Mouse (Mus musculus) CH12.LX (cell line): ENCODE measurements at regions not wholly inside any gene's neighbourhood (a gene's known extent, or its start where the extent isn't known, plus 50 kb on each side); places are given as distances from the start of the nearest gene placed in this dataset.

Experiments used
- DNase-seq: peaks from one replicate; pipeline ENCODE4 v3.0.0-alpha.2; 2013; ENCODE audit errors: extremely low read depth
- H3K27ac ChIP-seq: 2 replicates; pipeline ENCODE4 v1.5.1; 2012; ENCODE audit warnings: low read depth, mild to moderate bottlenecking, control low read depth, moderate library complexity; ENCODE audit not compliant: insufficient read depth
- H3K27me3 ChIP-seq: replicated peaks from 2 replicates; pipeline ENCODE3; 2012; ENCODE audit warnings: inconsistent platforms
- H3K36me3 ChIP-seq, 2 experiments: replicated peaks in 1 of 2; 2 replicates each; pipeline versions ENCODE3 to v1.6.1; 2012; ENCODE audit warnings: inconsistent platforms in 1 of 2, low read length in 1 of 2, mild to moderate bottlenecking in 1 of 2, mixed read lengths in 1 of 2, moderate library complexity in 1 of 2; ENCODE audit not compliant: control insufficient read depth in 1 of 2, insufficient read depth in 1 of 2
- H3K4me1 ChIP-seq, 2 experiments: 2 replicates each; pipeline ENCODE4 v1.6.1; 2012; ENCODE audit warnings: inconsistent platforms in 1 of 2, moderate library complexity in 1 of 2; ENCODE audit not compliant: insufficient read depth in 2 of 2, control insufficient read depth in 1 of 2
- H3K4me2 ChIP-seq: 2 replicates; pipeline ENCODE4 v1.6.1; 2012; ENCODE audit warnings: low read depth, mild to moderate bottlenecking, control low read depth; ENCODE audit not compliant: poor library complexity, insufficient read depth, severe bottlenecking
- H3K4me3 ChIP-seq, 3 experiments: fragments of 150-350 bp in 1 of 3; sonication (generic) in 1 of 3; replicated peaks in 1 of 3; 2 replicates each; pipeline versions ENCODE3 to v1.5.1; 2011 to 2012; ENCODE audit warnings: low read depth in 2 of 3, low read length in 2 of 3, mild to moderate bottlenecking in 2 of 3, moderate library complexity in 2 of 3, control low read depth in 1 of 3, improper control_type of control experiment in 1 of 3, inconsistent platforms in 1 of 3, mixed read lengths in 1 of 3; ENCODE audit not compliant: poor library complexity in 1 of 3
- H3K79me2 ChIP-seq: replicated peaks from 2 replicates; pipeline ENCODE4 v1.6.1; 2012; ENCODE audit warnings: mild to moderate bottlenecking, moderate library complexity; ENCODE audit not compliant: control insufficient read depth, poor library complexity, insufficient read depth, severe bottlenecking; ENCODE audit errors: extremely low read depth
- H3K9ac ChIP-seq: 2 replicates; pipeline ENCODE4 v1.6.1; 2012; ENCODE audit warnings: low read depth, mild to moderate bottlenecking, control low read depth, moderate library complexity; ENCODE audit not compliant: insufficient read depth
- H3K9me3 ChIP-seq: replicated peaks from 2 replicates; pipeline ENCODE3; 2012; ENCODE audit warnings: low read length, inconsistent platforms, mixed read lengths
- CHD1 ChIP-seq: IDR thresholded peaks from 2 replicates; pipeline ENCODE4 v1.6.1; 2012; ENCODE audit warnings: low read depth, low read length, improper control_type of control experiment, inconsistent platforms
- CTCF ChIP-seq, 2 experiments: IDR thresholded peaks in 1 of 2; conservative IDR thresholded peaks in 1 of 2; 2 replicates each; pipeline ENCODE4 v1.5.1; 2011 to 2012; ENCODE audit warnings: low read depth in 2 of 2, low read length in 2 of 2, improper control_type of control experiment in 1 of 2, inconsistent platforms in 1 of 2, mild to moderate bottlenecking in 1 of 2, moderate library complexity in 1 of 2
- ELF1 ChIP-seq: IDR thresholded peaks from 2 replicates; pipeline ENCODE4 v1.6.1; 2014; ENCODE audit warnings: low read depth, mild to moderate bottlenecking, inconsistent platforms, low read length, improper control_type of control experiment
- KAT2A ChIP-seq: IDR thresholded peaks from 2 replicates; pipeline ENCODE4 v1.6.1; 2012; ENCODE audit warnings: low read length, improper control_type of control experiment, inconsistent platforms; ENCODE audit not compliant: insufficient replicate concordance
- MAX ChIP-seq: IDR thresholded peaks from 2 replicates; pipeline ENCODE4 v1.6.1; 2011; ENCODE audit warnings: low read length, improper control_type of control experiment
- MEF2A ChIP-seq: IDR thresholded peaks from 2 replicates; pipeline ENCODE4 v1.6.1; 2014; ENCODE audit warnings: low read depth, mild to moderate bottlenecking, inconsistent platforms, low read length, improper control_type of control experiment, borderline replicate concordance
- MXI1 ChIP-seq: IDR thresholded peaks from 2 replicates; pipeline ENCODE4 v1.6.1; 2011; ENCODE audit warnings: mild to moderate bottlenecking, low read depth, low read length, improper control_type of control experiment
- NELFE ChIP-seq: IDR thresholded peaks from 2 replicates; pipeline ENCODE4 v1.6.1; 2011; ENCODE audit warnings: low read depth, low read length, improper control_type of control experiment
- PAX5 ChIP-seq: IDR thresholded peaks from 2 replicates; pipeline ENCODE4 v1.6.1; 2012; ENCODE audit warnings: low read length, inconsistent platforms, mixed read lengths
- POLR2A ChIP-seq: IDR thresholded peaks from 2 replicates; pipeline ENCODE4 v1.6.1; 2011; ENCODE audit warnings: low read depth, mild to moderate bottlenecking, improper control_type of control experiment, low read length
- POLR2AphosphoS2 ChIP-seq: IDR thresholded peaks from 2 replicates; pipeline ENCODE4 v1.6.1; 2011; ENCODE audit warnings: low read depth, low read length, improper control_type of control experiment
- RCOR1 ChIP-seq: conservative IDR thresholded peaks from 2 replicates; pipeline ENCODE4 v1.6.1; 2012; ENCODE audit warnings: low read depth, mild to moderate bottlenecking, inconsistent platforms, low read length, improper control_type of control experiment
- SMC3 ChIP-seq: IDR thresholded peaks from 2 replicates; pipeline ENCODE4 v1.6.1; 2011; ENCODE audit warnings: low read depth, low read length, improper control_type of control experiment
- TBP ChIP-seq: conservative IDR thresholded peaks from 2 replicates; pipeline ENCODE4 v1.6.1; 2011; ENCODE audit warnings: low read depth, low read length, improper control_type of control experiment
- TCF12 ChIP-seq: IDR thresholded peaks from 2 replicates; pipeline ENCODE4 v1.6.1; 2014; ENCODE audit warnings: low read depth, mild to moderate bottlenecking, inconsistent platforms, low read length, improper control_type of control experiment
- USF2 ChIP-seq: conservative IDR thresholded peaks from 2 replicates; pipeline ENCODE4 v1.6.1; 2011; ENCODE audit warnings: low read depth, low read length, improper control_type of control experiment
- ZC3H11A ChIP-seq: IDR thresholded peaks from 2 replicates; pipeline ENCODE4 v1.6.1; 2012; ENCODE audit warnings: low read depth, mild to moderate bottlenecking, inconsistent platforms, low read length, improper control_type of control experiment
- ZKSCAN1 ChIP-seq: IDR thresholded peaks from 2 replicates; pipeline ENCODE4 v1.6.1; 2012; ENCODE audit warnings: low read depth, inconsistent platforms, low read length, improper control_type of control experiment, borderline replicate concordance
- dilution Hi-C: fragments of 300-500 bp; cut with MboI; formaldehyde crosslinking; loops from 2 replicates; pipeline ENCODE4 v1.14.3; 2020; ENCODE audit warnings: low sequenced_read_pairs; ENCODE audit not compliant: extremely low pct_unique_long_range_greater_than_20kb, extremely low pct_ligation_motif_present
- in situ Hi-C: fragments of 300-500 bp; cut with MboI; formaldehyde crosslinking; loops from 3 replicates; pipeline ENCODE4 v1.14.3; 2019; ENCODE audit warnings: low sequenced_read_pairs, low pct_ligation_motif_present, low pct_unique_long_range_greater_than_20kb, mixed read lengths

- dilution Hi-C loops, result no loop called here
- no peaks in the 10 kb centered on the region for H3K27me3 ChIP-seq
- DNase-seq, result no peak
- H3K9me3 ChIP-seq, result no peaks in the 10 kb centered on the region
- no peak overlapping the region for H3K27ac ChIP-seq
- H3K4me3 ChIP-seq, result no peak overlapping the region
- H3K4me2 ChIP-seq, result no peak overlapping the region
- no peaks in the 10 kb centered on the region for H3K79me2 ChIP-seq
- H3K36me3 ChIP-seq, result no peaks in the 10 kb centered on the region
- no peak overlapping the region for H3K9ac ChIP-seq
- TF ChIP-seq POLR2A (no peak), ELF1 (no peak), KAT2A (no peak), USF2 (no peak), NELFE (no peak), PAX5 (no peak), RCOR1 (no peak), ZKSCAN1 (no peak), ZC3H11A (no peak), TBP (no peak)
- in situ Hi-C loops, result no loop called here
- H3K4me1 ChIP-seq, result no peaks in the 10 kb centered on the region
These were observed 112.7 kb upstream of the Ednra start for GRCm38 (mm10) chr8:77836902-77837489.

GRCm38 (mm10) chr8:77842392-77843139 lies 118.3 kb upstream of the Ednra start:
- in situ Hi-C loops (no loop called here), dilution Hi-C loops (no loop called here)
- Histone ChIP-seq H3K4me1 (no peaks in the 10 kb centered on the region), H3K4me2 (no peak overlapping the region), H3K9me3 (no peaks in the 10 kb centered on the region), H3K9ac (no peak overlapping the region), H3K27me3 (no peaks in the 10 kb centered on the region), H3K27ac (no peak overlapping the region), H3K36me3 (no peaks in the 10 kb centered on the region), H3K79me2 (no peaks in the 10 kb centered on the region), H3K4me3 (no peak overlapping the region)
- no peak for DNase-seq
- no peak for TF ChIP-seq TBP
- no peak for TF ChIP-seq POLR2AphosphoS2
- no peak for TF ChIP-seq CTCF (conservative IDR thresholded peaks at IDR 0.05 in 1 of 2, IDR thresholded peaks at IDR 0.05 in 1 of 2; ENCODE audit: low read depth in 2 of 2, low read length in 2 of 2)
- TF ChIP-seq KAT2A, result no peak
- no peak for TF ChIP-seq MEF2A
- TF ChIP-seq SMC3, result no peak
- TF ChIP-seq TCF12, result no peak
- TF ChIP-seq MAX, result no peak
- no peak for TF ChIP-seq MXI1
- TF ChIP-seq NELFE, result no peak
- no peak for TF ChIP-seq CHD1
- TF ChIP-seq USF2, result no peak
- TF ChIP-seq, all 38 proteins: peak for 0
